Mouse (Mus musculus) small intestine, adult 2 months (tissue): ENCODE results near the gene Atf1.

Source experiments
- CTCF ChIP-seq: fragments of 200-500 bp; IDR thresholded peaks from 2 replicates; pipeline ENCODE4 v1.5.1; 2012; ENCODE audit warnings: low read depth, mild to moderate bottlenecking, control low read depth, inconsistent platforms, low read length, moderate library complexity, mixed read lengths; ENCODE audit not compliant: insufficient replicate concordance, insufficient read length; ENCODE audit errors: extremely low read depth
- POLR2A ChIP-seq: fragments of 200-500 bp; IDR thresholded peaks from 2 replicates; pipeline ENCODE4 v1.6.1; 2012; ENCODE audit warnings: low read depth, mild to moderate bottlenecking, control low read depth, inconsistent platforms, low read length, moderate library complexity

GRCm38 (mm10) chr15:100297856-100298255 lies 70.2 kb downstream of the Atf1 start:
- TF ChIP-seq POLR2A (no peak), CTCF (no peak)
